Mouse (Mus musculus) E14TG2a.4 (cell line): ENCODE measurements around the gene Gm21987.

Experiments used
- NANOG ChIP-seq: IDR thresholded peaks from 2 replicates; pipeline ENCODE4 v1.6.1; 2014; ENCODE audit warnings: borderline replicate concordance, low read length, mixed read lengths
- POU5F1 ChIP-seq: IDR thresholded peaks from 2 replicates; pipeline ENCODE4 v1.6.1; 2014; ENCODE audit warnings: low read length, borderline replicate concordance

- TF ChIP-seq NANOG, result no peak
- TF ChIP-seq POU5F1, result no peak
Measured at GRCm38 (mm10) chr16:38319087-38319486, 27.8 kb upstream of the Gm21987 start.
